Mouse (Mus musculus) heart, postnatal 0 days (tissue): ENCODE measurements around the gene Bub1. TPM values are rescaled to one million over a fixed set of nuclear protein-coding genes. Genes with fewer than 3 reads are reported as not detected.

Source experiments
- ATAC-seq: fragments of 200-750 bp; cut with Nextera tagmentation; 2 replicates; pipeline ENCODE4 v1.8.0; 2017; ENCODE audit warnings: low read depth, moderate number of reproducible peaks, moderate library complexity; ENCODE audit not compliant: insufficient read depth
- DNase-seq: peaks from one replicate; pipeline ENCODE4 v3.0.0-alpha.2; 2016; ENCODE audit warnings: low spot score
- H3K27ac ChIP-seq: fragments of 300-500 bp; sonication (generic); 2 replicates; pipeline ENCODE4 v1.5.1; 2014; ENCODE audit warnings: low read depth, mild to moderate bottlenecking
- H3K27me3 ChIP-seq: fragments of 300-500 bp; sonication (generic); 2 replicates; pipeline ENCODE4 v1.6.1; 2014; ENCODE audit warnings: low read length, mixed read lengths; ENCODE audit not compliant: control insufficient read depth, insufficient read depth
- H3K36me3 ChIP-seq: fragments of 300-500 bp; sonication (generic); replicated peaks from 2 replicates; pipeline ENCODE4 v1.6.1; 2014; ENCODE audit warnings: low read length, mixed read lengths; ENCODE audit not compliant: control insufficient read depth, insufficient read depth
- H3K4me1 ChIP-seq: fragments of 300-500 bp; sonication (generic); 2 replicates; pipeline ENCODE4 v1.6.1; 2014; ENCODE audit warnings: antibody characterized with exemption; ENCODE audit not compliant: control insufficient read depth, insufficient read depth
- H3K4me2 ChIP-seq: fragments of 300-500 bp; sonication (generic); 2 replicates; pipeline ENCODE4 v1.6.1; 2014; ENCODE audit warnings: low read depth, mild to moderate bottlenecking, low read length, moderate library complexity
- H3K4me3 ChIP-seq: fragments of 300-500 bp; sonication (generic); 2 replicates; pipeline ENCODE4 v1.5.1; 2014; ENCODE audit warnings: low read depth, low read length
- H3K9ac ChIP-seq: fragments of 300-500 bp; sonication (generic); replicated peaks from 2 replicates; pipeline ENCODE4 v1.6.1; 2014; ENCODE audit warnings: low read depth, low read length, mixed read lengths
- H3K9me3 ChIP-seq: fragments of 300-500 bp; sonication (generic); replicated peaks from 2 replicates; pipeline ENCODE4 v1.6.1; 2016; ENCODE audit warnings: low read length; ENCODE audit not compliant: control insufficient read depth
- CTCF ChIP-seq: IDR thresholded peaks from 2 replicates; pipeline ENCODE4 v1.5.1; 2016; ENCODE audit warnings: antibody characterized with exemption, control low read depth, low read depth
- EP300 ChIP-seq: IDR thresholded peaks from 2 replicates; pipeline ENCODE4 v1.6.1; 2016; ENCODE audit warnings: antibody characterized with exemption, low read depth
- WGBS: fragments of 180-500 bp; shearing (Covaris S2); extraction: QIAGEN DNeasy Blood & Tissue Kit; methylation state at CpG from one replicate; pipeline ENCODE4 v1.1.7; 2014; 5-methylcytosine and 5-hydroxymethylcytosine counted together
- polyA plus RNA-seq: library from polyadenylated mRNA; unstranded; fragments of >200 nt; fragmentation: Nextera tagmentation; extraction: Ambion mirVana; gene quantifications from 2 replicates; pipeline ENCODE4 v1.2.1, GENCODE M21; 2015
- total RNA-seq: library from RNA; depleted of rRNA; stranded (reverse); fragments of >200 nt; gene quantifications from 2 replicates; pipeline ENCODE4 v1.2.3, GENCODE M21; 2014; ENCODE audit warnings: low replicate concordance

The Bub1 gene
- total and polyA plus RNA-seq, 2 experiments from 2014 or later = 9.0 to 17.7 TPM

DNA sequence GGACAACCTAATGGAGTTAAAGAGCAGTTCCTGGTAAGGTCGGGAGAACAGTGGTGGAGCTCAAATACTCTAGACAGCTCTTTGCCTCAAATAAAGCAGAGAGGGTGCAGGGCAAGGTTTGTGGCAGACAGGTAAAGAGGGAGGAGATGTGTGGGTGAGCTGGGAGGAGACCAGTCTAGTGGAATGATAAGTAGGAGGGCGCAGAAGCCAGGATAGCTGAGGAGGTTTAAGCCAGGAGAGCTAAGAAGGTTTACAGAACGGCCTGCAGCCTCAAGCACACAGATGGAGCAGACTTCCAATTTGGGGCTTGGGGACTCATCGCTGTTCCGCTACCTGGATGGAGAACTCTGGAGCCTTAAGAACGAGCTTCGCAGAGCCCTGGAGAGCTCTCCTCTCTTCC lies 6.9 kb upstream of the Bub1 start, which contains the start of gene Acoxl:
Acoxl (plus strand) TSS at position 301 of the 400 bp plus-strand sequence.
- no peak for TF ChIP-seq CTCF
- TF ChIP-seq EP300 = no peak
- H3K27me3 ChIP-seq = peaks cover 44% of the 10 kb centered on the region
- H3K9me3 ChIP-seq = no peaks in the 10 kb centered on the region
- DNase-seq = no peak
- 0 out of 2 replicates have a peak, but pooled peaks cover 3% of the 10 kb centered on the region for H3K4me1 ChIP-seq
- no peak within 1 kb of the TSS for H3K4me3 ChIP-seq
- H3K4me2 ChIP-seq = no peak within 1 kb of the TSS
- H3K9ac ChIP-seq = no peak within 1 kb of the TSS
- H3K36me3 ChIP-seq = no peaks in the 10 kb centered on the region
- WGBS = 63% methylated on average over 7 of the region's 7 CpGs
- no peak for ATAC-seq
- no peak within 1 kb of the TSS for H3K27ac ChIP-seq

DNA sequence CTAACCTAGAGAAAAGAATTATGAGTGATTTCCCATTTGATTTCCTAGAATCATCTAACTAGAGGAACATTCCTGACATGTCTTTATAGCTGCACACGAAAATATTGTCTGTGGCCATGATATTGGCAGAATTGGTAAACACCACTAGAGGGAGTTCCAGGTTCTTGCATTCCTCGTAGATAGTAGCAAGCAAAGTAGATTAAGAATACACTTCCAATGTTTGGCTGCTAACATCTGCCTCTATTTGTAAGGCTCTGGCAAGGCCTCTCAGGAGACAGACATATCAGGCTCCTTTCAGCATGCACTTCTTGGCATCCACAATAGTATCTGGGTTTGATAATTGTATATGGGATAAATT lies 1.1 kb upstream of the Bub1 start:
- H3K27me3 ChIP-seq = 0 out of 2 replicates have a peak, but pooled peaks cover 9% of the 10 kb centered on the region
- TF ChIP-seq CTCF (peak; percentile 67), EP300 (no peak)
- WGBS = 12% methylated on average over 2 of the region's 2 CpGs
- H3K4me3 ChIP-seq = no peak overlapping the region
- DNase-seq (peak; percentile 26), ATAC-seq (no peak)
- H3K4me2 ChIP-seq = no peak overlapping the region
- no peak overlapping the region for H3K27ac ChIP-seq
- peaks cover 4% of the 10 kb centered on the region; the same call in 1 of the 2 replicates for H3K36me3 ChIP-seq
- H3K9ac ChIP-seq = no peak overlapping the region
- H3K9me3 ChIP-seq = no peaks in the 10 kb centered on the region
- 0 out of 2 replicates have a peak, but pooled peaks cover 9% of the 10 kb centered on the region for H3K4me1 ChIP-seq

DNA sequence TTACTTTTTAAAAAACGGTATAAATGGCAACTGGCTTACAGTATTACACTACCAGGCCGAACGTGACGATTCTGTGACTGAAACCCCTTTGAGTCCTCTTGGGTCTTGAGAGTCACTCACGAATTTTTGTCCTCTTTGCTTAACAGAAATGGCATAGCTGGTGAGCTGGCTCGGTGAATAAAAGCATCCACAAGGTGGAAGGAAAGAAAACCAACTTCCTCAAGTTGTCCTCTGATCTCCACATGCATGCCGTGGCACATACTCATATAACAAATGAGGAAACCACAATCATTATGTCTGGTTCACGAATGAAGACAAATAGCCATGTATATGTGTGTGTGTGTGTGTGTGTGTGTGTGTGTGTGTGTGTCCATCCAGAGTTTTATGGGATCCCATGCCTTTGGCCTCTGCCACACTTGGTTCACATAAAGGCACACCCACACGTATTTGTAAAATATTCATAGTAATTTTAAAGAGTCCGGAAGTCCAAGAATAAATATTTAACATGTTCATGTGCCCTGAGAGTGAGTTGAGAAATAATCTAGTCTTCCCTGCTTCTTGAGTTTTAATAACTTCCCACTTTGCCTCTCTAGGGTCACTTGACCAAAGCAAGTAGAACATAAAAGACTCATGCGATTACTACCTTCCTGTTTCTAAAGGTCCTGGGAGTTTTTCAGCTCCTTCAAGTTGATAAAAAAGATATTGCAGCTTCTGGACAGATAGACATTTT lies 603 bp upstream of the Bub1 start:
- Histone ChIP-seq H3K36me3 (peaks cover 5% of the 10 kb centered on the region), H3K27me3 (0 out of 2 replicates have a peak, but pooled peaks cover 5% of the 10 kb centered on the region), H3K4me1 (0 out of 2 replicates have a peak, but pooled peaks cover 9% of the 10 kb centered on the region), H3K9ac (peak overlapping the region; percentile 41; the same call in 1 of the 2 replicates), H3K9me3 (no peaks in the 10 kb centered on the region), H3K4me2 (peak overlapping the region; percentile 97), H3K4me3 (peak overlapping the region; percentile 88), H3K27ac (no peak overlapping the region)
- WGBS = 36% methylated on average over 11 of the region's 11 CpGs
- DNase-seq (no peak), ATAC-seq (peak; percentile 10)
- TF ChIP-seq CTCF (no peak), EP300 (no peak)

DNA sequence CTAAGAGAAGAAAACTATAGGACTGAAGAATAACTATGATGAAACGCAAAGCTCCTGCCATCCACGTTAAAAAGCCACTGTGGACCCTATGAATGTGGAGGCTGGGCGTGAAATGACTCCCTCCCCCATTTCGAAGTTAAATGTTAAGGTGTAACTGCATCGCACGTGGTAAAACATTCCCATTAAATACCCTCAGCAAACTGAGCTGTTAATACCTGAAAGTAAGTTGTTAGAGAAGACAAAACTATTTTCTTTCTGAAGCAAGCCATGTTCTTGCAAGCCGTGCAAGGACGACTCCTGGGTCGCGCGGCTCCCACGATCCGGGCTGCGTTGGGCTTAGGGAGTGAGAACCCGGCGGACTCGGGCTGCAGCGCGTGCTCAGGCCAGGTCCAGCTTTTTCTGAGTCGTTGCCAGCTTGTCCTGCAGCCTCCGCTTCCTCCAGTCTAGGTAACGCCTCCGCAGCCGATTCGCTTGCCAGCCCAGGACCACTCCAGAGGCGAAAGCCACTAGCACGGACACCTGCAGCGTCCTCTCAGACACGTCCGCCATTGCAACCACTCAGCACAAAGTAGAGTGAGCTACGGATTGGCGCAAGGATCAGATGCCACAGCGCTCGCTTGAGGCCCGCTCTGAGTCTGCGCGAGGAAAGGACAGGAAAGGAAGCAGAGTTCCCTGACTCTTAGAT lies 39.6 kb downstream of the Bub1 start, which contains the start of gene Mtln:
Mtln (minus strand) TSS at position 570 of the 685 bp plus-strand sequence.
- Histone ChIP-seq H3K36me3 (no peaks in the 10 kb centered on the region), H3K27ac (peak within 1 kb of the TSS; percentile 92), H3K4me1 (0 out of 2 replicates have a peak, but pooled peaks cover 7% of the 10 kb centered on the region), H3K4me3 (peak within 1 kb of the TSS; percentile 81), H3K9me3 (no peaks in the 10 kb centered on the region), H3K9ac (peak within 1 kb of the TSS; percentile 80), H3K4me2 (peak within 1 kb of the TSS; percentile 88), H3K27me3 (no peaks in the 10 kb centered on the region)
- TF ChIP-seq CTCF = no peak
- no peak for TF ChIP-seq EP300
- ATAC-seq (peak; percentile 96), DNase-seq (peak; percentile 95)
- 1% methylated on average over 37 of the region's 37 CpGs for WGBS

DNA sequence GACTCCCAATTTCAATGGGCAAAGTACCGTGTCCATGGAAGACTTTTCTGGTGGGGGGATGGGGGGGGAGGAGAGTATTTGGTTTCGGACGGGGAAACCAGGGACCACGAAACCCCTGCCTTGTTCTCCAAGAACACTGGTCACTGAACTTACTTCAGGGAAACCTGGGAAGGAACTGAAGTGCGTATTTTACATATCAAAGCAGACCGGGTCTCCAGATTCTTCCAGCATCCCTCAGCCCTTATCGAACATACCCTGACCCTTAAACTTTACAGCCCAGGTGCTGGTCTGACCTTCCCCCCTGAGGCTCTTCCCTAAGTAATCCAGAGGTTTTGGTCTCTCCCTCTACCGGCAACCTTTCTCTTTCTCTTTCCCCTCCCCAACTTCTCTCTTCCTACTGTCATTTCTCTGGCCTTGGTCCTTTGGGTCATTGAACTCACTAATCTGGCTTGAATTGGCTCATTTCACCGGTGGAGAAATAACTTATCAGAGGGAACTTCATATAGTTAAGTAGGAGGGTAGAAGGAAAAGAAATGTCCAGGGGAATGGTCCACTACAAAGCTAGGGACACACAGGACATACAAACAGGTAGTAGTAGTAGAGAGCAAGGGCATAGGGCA lies 41.9 kb downstream of the Bub1 start:
- Histone ChIP-seq H3K9me3 (no peaks in the 10 kb centered on the region), H3K4me1 (0 out of 2 replicates have a peak, but pooled peaks cover 7% of the 10 kb centered on the region), H3K4me3 (peak overlapping the region; percentile 80; the same call in 1 of the 2 replicates), H3K27me3 (no peaks in the 10 kb centered on the region), H3K9ac (0 out of 2 replicates have a peak overlapping the region, but pooled peaks have one; percentile 74), H3K36me3 (no peaks in the 10 kb centered on the region), H3K4me2 (peak overlapping the region; percentile 76), H3K27ac (no peak overlapping the region)
- DNase-seq (no peak), ATAC-seq (no peak)
- 33% methylated on average over 9 of the region's 9 CpGs for WGBS
- TF ChIP-seq CTCF (no peak), EP300 (no peak)
